Mouse (Mus musculus) megakaryocyte, adult 5-6 weeks (primary cell): ENCODE measurements around the gene Csnk1g1. TPM values are rescaled to one million over a fixed set of nuclear protein-coding genes. Genes with fewer than 3 reads are reported as not detected.
A peak's percentile ranks its signal among the peaks of the same experiment; 100 is the strongest.

ENCODE experiments used
- ATAC-seq: 2 replicates; pipeline ENCODE4 v1.8.0; 2016; ENCODE audit warnings: mild to moderate bottlenecking, inconsistent platforms; ENCODE audit not compliant: poor library complexity, severe bottlenecking
- total RNA-seq, 2 experiments: library from RNA; stranded (forward) in 1 of 2; stranded (reverse) in 1 of 2; fragments of 153-499, 151-499 nt in 1 of 2; fragments of 221-1000, 200-1000 nt in 1 of 2; gene quantifications; 2 replicates each; pipeline versions ENCODE4 v1.2.3 to v1.2.4; 2015 to 2017

Gene Csnk1g1
- total RNA-seq, 2 experiments from 2014 or later: 22.3 to 31.0 TPM

DNA sequence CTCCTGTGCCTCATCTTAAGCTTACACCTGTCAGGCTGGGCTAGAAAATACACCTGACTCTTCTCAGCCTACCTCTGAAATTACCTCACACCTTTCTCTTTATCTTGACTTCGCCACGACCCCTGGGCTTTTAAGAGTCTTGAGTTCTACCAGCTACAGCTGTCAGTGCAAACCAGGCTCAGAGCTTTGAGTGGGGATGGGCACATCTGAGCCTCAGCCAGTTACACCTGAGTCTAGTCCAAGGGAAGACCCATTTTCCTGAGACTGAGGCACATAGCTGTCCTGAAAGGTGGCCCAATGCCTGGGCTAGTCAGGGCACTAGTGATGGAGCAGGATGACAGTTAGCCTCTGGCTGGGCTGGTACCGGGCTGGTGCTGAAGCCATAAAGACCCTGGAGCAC is 158.1 kb downstream of the Csnk1g1 start:
- ATAC-seq: no peak

DNA sequence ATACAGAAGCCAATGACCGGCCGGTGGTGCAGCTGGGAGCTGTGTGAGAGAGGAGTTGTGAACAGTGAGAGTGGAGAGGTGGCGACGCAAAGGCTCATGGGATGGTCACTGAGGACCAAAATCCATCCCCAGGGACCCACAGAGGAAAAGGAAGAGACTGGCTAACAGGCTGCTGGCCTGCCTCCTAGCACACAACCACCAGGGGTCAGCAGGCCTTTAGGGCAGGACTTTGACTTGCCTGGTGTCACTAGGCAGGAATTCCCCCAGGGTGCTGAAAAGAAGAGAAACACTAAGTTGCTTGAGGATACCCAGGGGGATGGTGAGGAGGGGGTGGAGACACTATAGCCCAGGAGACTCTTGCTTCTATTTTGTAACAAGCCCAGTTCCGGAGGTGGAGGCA is 158.8 kb downstream of the Csnk1g1 start:
- no peak for ATAC-seq

GRCm38 (mm10) chr9:66068056-66068455 is 159.3 kb downstream of the Csnk1g1 start:
- ATAC-seq: no peak

DNA sequence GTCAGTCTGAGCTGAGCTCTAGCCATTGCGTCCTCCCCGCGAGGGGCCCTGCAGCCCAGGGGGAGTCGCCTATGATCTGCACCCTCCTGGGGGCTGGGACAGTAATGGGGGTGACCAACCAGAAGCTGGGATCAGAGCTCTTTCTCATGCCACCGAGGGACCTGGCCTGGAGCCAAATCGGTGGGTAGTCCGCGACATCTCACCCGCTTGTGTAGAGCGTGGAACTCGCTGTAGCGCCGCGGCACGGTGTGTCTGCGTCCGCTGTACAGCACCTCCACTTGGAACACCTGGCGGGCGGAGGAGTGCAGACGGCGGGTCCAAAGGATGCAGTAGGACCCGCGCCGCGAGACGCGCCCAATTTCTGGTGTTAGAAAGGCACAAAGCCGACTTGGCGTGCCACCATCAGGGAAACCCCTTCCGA is 160.3 kb downstream of the Csnk1g1 start:
- ATAC-seq: 0 out of 2 replicates have a peak, but pooled peaks have one; percentile 9

DNA sequence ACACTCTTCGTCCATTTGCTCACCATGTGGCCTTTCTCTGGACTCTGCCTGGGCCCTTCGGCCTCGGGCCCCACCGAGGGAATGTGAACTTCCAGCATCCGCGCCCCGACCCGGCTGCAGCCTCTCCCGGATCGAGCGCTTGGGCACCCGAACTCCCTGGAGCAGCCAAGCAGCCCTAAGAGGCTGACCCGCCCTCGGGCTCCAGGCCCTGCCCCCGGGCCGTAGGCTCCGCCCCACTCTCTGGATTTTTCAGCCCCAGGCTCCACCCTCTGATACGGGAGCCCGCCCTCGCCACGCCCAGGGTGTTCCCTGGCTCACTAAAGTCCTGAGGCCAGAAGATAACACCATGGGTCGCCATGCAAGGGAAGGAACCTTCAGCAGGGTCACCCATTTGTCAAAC is 160.9 kb downstream of the Csnk1g1 start, which contains the start of gene Snx22:
Gene Snx22 (minus strand): TSS at position 137 of the 400 bp plus-strand sequence.
- peak; percentile 98 for ATAC-seq

GRCm38 (mm10) chr9:66070151-66070550 is 161.4 kb downstream of the Csnk1g1 start:
- no peak for ATAC-seq

- ATAC-seq: no peak
These were observed 164.0 kb downstream of the Csnk1g1 start for GRCm38 (mm10) chr9:66072754-66073153.

- no peak for ATAC-seq
These were observed 169.3 kb downstream of the Csnk1g1 start for GRCm38 (mm10) chr9:66078072-66078471.

GRCm38 (mm10) chr9:66078493-66078892 is 169.8 kb downstream of the Csnk1g1 start:
- no peak for ATAC-seq

GRCm38 (mm10) chr9:66080804-66081459 is 172.2 kb downstream of the Csnk1g1 start:
- ATAC-seq: no peak

DNA sequence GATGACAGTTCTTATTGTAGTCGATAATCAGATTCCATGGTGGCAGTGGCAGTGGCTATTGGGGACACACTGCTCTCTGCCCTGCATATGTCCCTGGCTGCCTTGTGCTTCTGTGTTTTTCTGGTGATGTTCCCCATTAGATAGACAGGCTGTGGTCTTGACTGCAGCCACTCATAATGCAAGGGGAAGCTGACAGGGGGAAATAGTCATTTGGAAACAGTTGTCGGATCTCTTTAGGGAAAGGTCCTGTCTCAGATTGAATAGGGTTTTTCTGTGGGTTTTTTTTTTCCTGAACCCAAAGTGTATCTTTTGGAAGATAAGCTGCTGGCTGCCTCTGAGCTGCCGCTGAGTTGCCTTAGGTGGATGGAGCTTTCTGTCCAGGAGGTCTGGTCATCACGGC is 173.3 kb downstream of the Csnk1g1 start:
- ATAC-seq: peak; percentile 67

GRCm38 (mm10) chr9:66084171-66084570 is 175.4 kb downstream of the Csnk1g1 start:
- no peak for ATAC-seq

DNA sequence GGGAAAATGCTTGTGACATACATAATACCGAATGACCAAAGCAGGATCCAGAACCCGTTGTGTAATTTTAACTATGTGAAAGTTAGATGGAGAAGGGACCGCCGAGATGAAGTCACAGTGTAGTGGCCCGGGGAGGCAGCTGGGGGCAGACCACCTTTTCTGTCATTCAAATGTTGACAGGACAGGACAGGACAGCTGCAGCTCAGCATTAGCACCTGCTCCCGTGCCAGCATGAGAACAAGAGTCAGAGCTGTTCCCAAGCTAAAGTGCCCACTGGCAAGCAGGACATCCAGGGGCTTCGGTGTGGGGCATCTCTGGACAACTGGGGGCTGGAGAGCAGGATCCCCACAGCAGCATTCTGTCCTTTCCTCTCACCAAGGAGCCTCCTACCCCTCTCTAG is 178.3 kb downstream of the Csnk1g1 start:
- ATAC-seq: no peak

- ATAC-seq: no peak; the same call in 1 of the 2 replicates
These were observed 179.7 kb downstream of the Csnk1g1 start for GRCm38 (mm10) chr9:66088411-66088810.

DNA sequence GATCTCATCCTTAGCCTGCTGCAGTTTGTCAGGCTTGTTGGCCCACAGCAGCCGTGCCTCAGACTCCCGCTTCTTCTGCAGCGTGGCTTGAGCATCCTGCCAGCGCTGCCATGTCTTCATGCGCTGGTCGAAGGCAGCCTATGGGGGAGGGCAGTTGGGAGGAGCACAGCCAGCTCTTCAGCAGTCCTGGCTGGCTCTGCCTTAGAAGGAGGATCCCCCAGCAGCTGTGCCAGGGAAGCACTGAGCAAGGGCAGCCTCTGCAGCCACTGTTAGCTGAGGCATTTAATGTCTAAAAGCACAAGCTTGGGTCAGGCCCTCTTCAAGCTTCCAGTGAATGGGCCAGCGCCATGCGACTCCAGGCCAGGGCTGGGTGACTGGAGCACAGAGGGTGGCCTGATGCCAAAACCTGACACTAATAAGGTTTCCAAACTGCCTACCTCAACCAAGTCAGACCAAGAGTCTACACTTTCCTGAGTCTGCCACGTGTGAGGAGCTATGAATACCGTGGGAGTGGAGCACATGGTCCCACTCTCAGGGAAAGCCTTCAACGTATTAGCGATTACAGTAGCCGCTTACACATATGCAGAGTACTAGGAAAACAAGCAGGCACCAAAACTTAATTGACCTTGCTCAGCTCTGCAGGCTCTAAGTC is 182.0 kb downstream of the Csnk1g1 start:
- no peak for ATAC-seq

DNA sequence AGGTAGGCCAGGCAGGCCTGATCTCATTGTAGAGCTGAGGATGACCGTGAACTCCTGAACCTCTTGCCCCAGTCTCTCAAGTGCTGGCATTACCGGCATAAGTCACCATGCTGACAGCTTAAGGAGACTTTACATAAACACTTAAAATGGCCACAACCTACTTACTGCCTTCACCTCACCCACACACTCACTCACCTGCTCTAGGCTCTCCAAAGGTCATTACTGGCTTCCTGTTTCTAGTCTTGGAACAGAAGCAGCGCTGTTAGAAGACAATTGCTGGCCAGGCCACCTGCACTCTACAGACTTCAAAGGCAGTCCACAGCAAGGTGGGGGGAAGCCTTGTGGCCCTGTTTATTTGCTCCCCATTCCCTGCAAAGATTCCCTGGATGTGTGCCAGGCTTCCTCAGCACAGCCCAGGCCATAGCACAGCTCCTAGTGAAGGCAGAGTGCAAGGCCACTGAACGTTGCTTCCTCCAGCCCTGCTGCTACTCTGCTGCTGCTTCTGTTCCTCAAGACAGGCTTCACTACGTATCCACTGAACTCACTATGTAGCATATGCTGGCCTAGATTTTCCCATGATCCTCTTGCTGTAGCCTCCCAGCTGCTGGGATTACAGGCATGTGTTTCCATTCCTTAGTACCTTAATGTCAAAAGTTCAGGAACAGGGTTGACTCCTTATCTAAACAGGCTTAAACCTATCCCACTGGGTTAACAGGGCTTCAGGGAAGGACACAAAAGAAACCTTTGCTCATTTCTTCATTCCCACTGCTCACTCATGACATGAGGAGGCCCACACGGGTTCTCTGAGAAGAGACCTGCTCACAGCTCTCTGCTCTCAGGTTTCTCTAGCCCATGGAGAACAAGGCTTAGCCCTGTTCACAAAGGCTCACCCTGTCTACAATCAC is 182.9 kb downstream of the Csnk1g1 start:
- ATAC-seq: no peak

DNA sequence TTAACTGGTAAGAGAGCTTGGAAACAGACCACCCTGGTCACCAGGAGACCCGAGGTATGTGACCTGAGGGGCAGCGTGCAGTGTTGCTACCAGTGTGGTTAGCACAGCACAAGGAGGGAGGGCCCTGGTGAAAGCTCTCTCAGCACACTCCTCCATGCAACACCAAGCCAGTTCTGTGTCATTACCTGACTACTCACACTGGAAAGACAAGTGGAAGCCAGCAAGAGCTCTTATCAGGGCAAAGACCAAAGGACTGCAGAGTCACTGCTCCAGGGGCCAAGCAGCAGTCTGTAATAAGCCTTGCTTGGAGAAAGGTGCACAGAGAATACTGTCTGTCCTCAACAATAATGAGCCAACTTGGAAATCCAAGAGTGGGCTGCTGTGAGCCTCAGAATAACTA is 183.9 kb downstream of the Csnk1g1 start:
- ATAC-seq: no peak
